Mouse (Mus musculus) embryonic fibroblast, embryonic 13.5 days (primary cell): Measurements from ENCODE around the gene Vipr2.

Source experiments
- CTCF ChIP-seq: IDR thresholded peaks from 2 replicates; pipeline ENCODE4 v1.5.1; 2011; ENCODE audit warnings: mild to moderate bottlenecking, control low read depth, low read length, moderate library complexity, borderline replicate concordance; ENCODE audit not compliant: insufficient read depth
- POLR2A ChIP-seq: IDR thresholded peaks from 2 replicates; pipeline ENCODE4 v1.6.1; 2011; ENCODE audit warnings: low read depth, mild to moderate bottlenecking, control low read depth, low read length, moderate library complexity

- TF ChIP-seq CTCF (no peak), POLR2A (no peak)
Observed at GRCm38 (mm10) chr12:116028095-116028494, 49.4 kb upstream of the Vipr2 start.
